Mouse (Mus musculus): ENCODE measurements at regions not wholly inside any gene's neighbourhood (a gene's known extent, or its start where the extent isn't known, plus 50 kb on each side); places are given as distances from the start of the nearest gene placed in this dataset.

DNA sequence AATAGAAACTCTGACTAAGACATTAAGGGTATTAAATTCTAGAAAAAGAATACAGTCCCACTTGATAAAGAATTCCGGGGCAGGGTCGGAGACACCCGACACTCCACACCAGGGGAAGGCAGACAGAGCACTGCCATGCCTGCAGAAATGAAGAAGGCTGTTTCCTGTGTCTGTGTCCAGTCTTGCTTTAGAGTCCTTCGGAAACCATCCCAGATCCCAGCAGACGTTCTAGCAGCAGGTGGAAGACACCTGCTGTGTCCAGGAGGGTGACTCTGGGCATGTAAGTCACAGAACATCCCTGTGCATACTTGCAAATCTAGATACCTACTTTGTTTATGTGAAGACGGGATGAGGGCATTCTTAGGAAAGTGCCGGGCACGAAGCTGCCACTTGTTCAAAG, 160.9 kb upstream of the Mphosph6 start:
- 83% methylated on average over 8 of the region's 8 CpGs for WGBS

GRCm38 (mm10) chr8:117959501-117959900, 157.8 kb upstream of the Mphosph6 start:
- Histone ChIP-seq H3K4me3 (ENCODE audit: extremely low read depth, insufficient read depth, insufficient read length) (no peak overlapping the region), H3K4me1 (ENCODE audit: control insufficient read depth, insufficient read depth, insufficient read length) (no peaks in the 10 kb centered on the region), H3K27me3 (ENCODE audit: control insufficient read depth, insufficient read depth, low read length) (no peaks in the 10 kb centered on the region), H3K36me3 (ENCODE audit: control insufficient read depth, insufficient read depth, low read length) (no peaks in the 10 kb centered on the region), H3K27ac (ENCODE audit: insufficient read depth, low read length) (no peak overlapping the region)
- TF ChIP-seq POLR2A (IDR thresholded peaks at IDR 0.05; ENCODE audit: low read depth, low read length) = no peak
- no peak for TF ChIP-seq CTCF (IDR thresholded peaks at IDR 0.05; ENCODE audit: extremely low read depth, insufficient read depth, insufficient read length, insufficient replicate concordance)
- no peak for DNase-seq (ENCODE audit: low read depth in 1 of 2, low spot score in 2 of 2)
- WGBS = 82% methylated on average over 8 of the region's 8 CpGs

More for the DNA sequence above, 160.9 kb upstream of the Mphosph6 start:
- no peaks in the 10 kb centered on the region for H3K36me3 ChIP-seq (ENCODE audit: control insufficient read depth, insufficient read depth, low read length)
- H3K27me3 ChIP-seq (ENCODE audit: control insufficient read depth, insufficient read depth, low read length) = no peaks in the 10 kb centered on the region
- DNase-seq (ENCODE audit: low read depth in 1 of 2, low spot score in 2 of 2) = no peak
- TF ChIP-seq POLR2A (IDR thresholded peaks at IDR 0.05; ENCODE audit: low read depth, low read length) (no peak), CTCF (IDR thresholded peaks at IDR 0.05; ENCODE audit: extremely low read depth, insufficient read depth, insufficient read length, insufficient replicate concordance) (no peak)
- no peak overlapping the region for H3K27ac ChIP-seq (ENCODE audit: insufficient read depth, low read length)
- no peak overlapping the region for H3K4me3 ChIP-seq (ENCODE audit: extremely low read depth, insufficient read depth, insufficient read length)
- H3K4me1 ChIP-seq (ENCODE audit: control insufficient read depth, insufficient read depth, insufficient read length) = no peaks in the 10 kb centered on the region

GRCm38 (mm10) chr8:117958914-117959313, 157.2 kb upstream of the Mphosph6 start:
- no peaks in the 10 kb centered on the region for H3K36me3 ChIP-seq (ENCODE audit: control insufficient read depth, insufficient read depth, low read length)
- no peak for DNase-seq (ENCODE audit: low read depth in 1 of 2, low spot score in 2 of 2)
- no peaks in the 10 kb centered on the region for H3K27me3 ChIP-seq (ENCODE audit: control insufficient read depth, insufficient read depth, low read length)
- no peaks in the 10 kb centered on the region for H3K4me1 ChIP-seq (ENCODE audit: control insufficient read depth, insufficient read depth, insufficient read length)
- no peak overlapping the region for H3K27ac ChIP-seq (ENCODE audit: insufficient read depth, low read length)
- 35% methylated on average over 3 of the region's 3 CpGs for WGBS
- H3K4me3 ChIP-seq (ENCODE audit: extremely low read depth, insufficient read depth, insufficient read length) = no peak overlapping the region
- TF ChIP-seq CTCF (IDR thresholded peaks at IDR 0.05; ENCODE audit: extremely low read depth, insufficient read depth, insufficient read length, insufficient replicate concordance) = no peak
- TF ChIP-seq POLR2A (IDR thresholded peaks at IDR 0.05; ENCODE audit: low read depth, low read length) = no peak

- 50% methylated on average over 5 of the region's 5 CpGs for WGBS
- Histone ChIP-seq H3K36me3 (ENCODE audit: control insufficient read depth, insufficient read depth, low read length) (no peaks in the 10 kb centered on the region), H3K27me3 (ENCODE audit: control insufficient read depth, insufficient read depth, low read length) (no peaks in the 10 kb centered on the region), H3K4me3 (ENCODE audit: extremely low read depth, insufficient read depth, insufficient read length) (no peak overlapping the region), H3K27ac (ENCODE audit: insufficient read depth, low read length) (no peak overlapping the region), H3K4me1 (ENCODE audit: control insufficient read depth, insufficient read depth, insufficient read length) (no peaks in the 10 kb centered on the region)
- TF ChIP-seq POLR2A (IDR thresholded peaks at IDR 0.05; ENCODE audit: low read depth, low read length) = no peak
- TF ChIP-seq CTCF (IDR thresholded peaks at IDR 0.05; ENCODE audit: extremely low read depth, insufficient read depth, insufficient read length, insufficient replicate concordance) = no peak
- no peak for DNase-seq (ENCODE audit: low read depth in 1 of 2, low spot score in 2 of 2)
These were observed 149.9 kb upstream of the Mphosph6 start for GRCm38 (mm10) chr8:117951656-117952055.

- 71% methylated on average over 3 of the region's 3 CpGs for WGBS
- Histone ChIP-seq H3K36me3 (ENCODE audit: control insufficient read depth, insufficient read depth, low read length) (no peaks in the 10 kb centered on the region), H3K4me3 (ENCODE audit: extremely low read depth, insufficient read depth, insufficient read length) (no peak overlapping the region), H3K27ac (ENCODE audit: insufficient read depth, low read length) (no peak overlapping the region), H3K4me1 (ENCODE audit: control insufficient read depth, insufficient read depth, insufficient read length) (no peaks in the 10 kb centered on the region), H3K27me3 (ENCODE audit: control insufficient read depth, insufficient read depth, low read length) (no peaks in the 10 kb centered on the region)
- TF ChIP-seq CTCF (IDR thresholded peaks at IDR 0.05; ENCODE audit: extremely low read depth, insufficient read depth, insufficient read length, insufficient replicate concordance) (no peak), POLR2A (IDR thresholded peaks at IDR 0.05; ENCODE audit: low read depth, low read length) (no peak)
- DNase-seq (ENCODE audit: low read depth in 1 of 2, low spot score in 2 of 2) = no peak
These were observed 144.8 kb upstream of the Mphosph6 start for GRCm38 (mm10) chr8:117946540-117946939.

GRCm38 (mm10) chr8:117934566-117935094, 132.9 kb upstream of the Mphosph6 start:
- 92% methylated on average over 16 of the region's 16 CpGs for WGBS
- H3K27me3 ChIP-seq (ENCODE audit: control insufficient read depth, insufficient read depth, low read length) = no peaks in the 10 kb centered on the region
- no peak for TF ChIP-seq POLR2A (IDR thresholded peaks at IDR 0.05; ENCODE audit: low read depth, low read length)
- TF ChIP-seq CTCF (IDR thresholded peaks at IDR 0.05; ENCODE audit: extremely low read depth, insufficient read depth, insufficient read length, insufficient replicate concordance) = no peak
- H3K4me3 ChIP-seq (ENCODE audit: extremely low read depth, insufficient read depth, insufficient read length) = no peak overlapping the region
- no peaks in the 10 kb centered on the region for H3K36me3 ChIP-seq (ENCODE audit: control insufficient read depth, insufficient read depth, low read length)
- H3K4me1 ChIP-seq (ENCODE audit: control insufficient read depth, insufficient read depth, insufficient read length) = no peaks in the 10 kb centered on the region
- H3K27ac ChIP-seq (ENCODE audit: insufficient read depth, low read length) = no peak overlapping the region
- no peak for DNase-seq (ENCODE audit: low read depth in 1 of 2, low spot score in 2 of 2)

- H3K27me3 ChIP-seq (ENCODE audit: control insufficient read depth, insufficient read depth, low read length) = no peaks in the 10 kb centered on the region
- no peaks in the 10 kb centered on the region for H3K4me1 ChIP-seq (ENCODE audit: control insufficient read depth, insufficient read depth, insufficient read length)
- H3K27ac ChIP-seq (ENCODE audit: insufficient read depth, low read length) = no peak overlapping the region
- H3K4me3 ChIP-seq (ENCODE audit: extremely low read depth, insufficient read depth, insufficient read length) = no peak overlapping the region
- 47% methylated on average over 6 of the region's 6 CpGs for WGBS
- DNase-seq (ENCODE audit: low read depth in 1 of 2, low spot score in 2 of 2) = no peak
- TF ChIP-seq CTCF (IDR thresholded peaks at IDR 0.05; ENCODE audit: extremely low read depth, insufficient read depth, insufficient read length, insufficient replicate concordance) (no peak), POLR2A (IDR thresholded peaks at IDR 0.05; ENCODE audit: low read depth, low read length) (no peak)
- no peaks in the 10 kb centered on the region for H3K36me3 ChIP-seq (ENCODE audit: control insufficient read depth, insufficient read depth, low read length)
These were observed 128.9 kb upstream of the Mphosph6 start for GRCm38 (mm10) chr8:117930687-117931086.

All from spleen, adult 2 months (tissue).